Mouse (Mus musculus) heart, postnatal 0 days (tissue): ENCODE results near the gene Cdkl1. TPM values are rescaled to one million over a fixed set of nuclear protein-coding genes. Genes with fewer than 3 reads are reported as not detected.

Source experiments
- ATAC-seq: fragments of 200-750 bp; cut with Nextera tagmentation; 2 replicates; pipeline ENCODE4 v1.8.0; 2017; ENCODE audit warnings: low read depth, moderate number of reproducible peaks, moderate library complexity; ENCODE audit not compliant: insufficient read depth
- DNase-seq: peaks from one replicate; pipeline ENCODE4 v3.0.0-alpha.2; 2016; ENCODE audit warnings: low spot score
- H3K27ac ChIP-seq: fragments of 300-500 bp; sonication (generic); 2 replicates; pipeline ENCODE4 v1.5.1; 2014; ENCODE audit warnings: low read depth, mild to moderate bottlenecking
- H3K27me3 ChIP-seq: fragments of 300-500 bp; sonication (generic); 2 replicates; pipeline ENCODE4 v1.6.1; 2014; ENCODE audit warnings: low read length, mixed read lengths; ENCODE audit not compliant: control insufficient read depth, insufficient read depth
- H3K36me3 ChIP-seq: fragments of 300-500 bp; sonication (generic); replicated peaks from 2 replicates; pipeline ENCODE4 v1.6.1; 2014; ENCODE audit warnings: low read length, mixed read lengths; ENCODE audit not compliant: control insufficient read depth, insufficient read depth
- H3K4me1 ChIP-seq: fragments of 300-500 bp; sonication (generic); 2 replicates; pipeline ENCODE4 v1.6.1; 2014; ENCODE audit warnings: antibody characterized with exemption; ENCODE audit not compliant: control insufficient read depth, insufficient read depth
- H3K4me2 ChIP-seq: fragments of 300-500 bp; sonication (generic); 2 replicates; pipeline ENCODE4 v1.6.1; 2014; ENCODE audit warnings: low read depth, mild to moderate bottlenecking, low read length, moderate library complexity
- H3K4me3 ChIP-seq: fragments of 300-500 bp; sonication (generic); 2 replicates; pipeline ENCODE4 v1.5.1; 2014; ENCODE audit warnings: low read depth, low read length
- H3K9ac ChIP-seq: fragments of 300-500 bp; sonication (generic); replicated peaks from 2 replicates; pipeline ENCODE4 v1.6.1; 2014; ENCODE audit warnings: low read depth, low read length, mixed read lengths
- H3K9me3 ChIP-seq: fragments of 300-500 bp; sonication (generic); replicated peaks from 2 replicates; pipeline ENCODE4 v1.6.1; 2016; ENCODE audit warnings: low read length; ENCODE audit not compliant: control insufficient read depth
- CTCF ChIP-seq: IDR thresholded peaks from 2 replicates; pipeline ENCODE4 v1.5.1; 2016; ENCODE audit warnings: antibody characterized with exemption, control low read depth, low read depth
- EP300 ChIP-seq: IDR thresholded peaks from 2 replicates; pipeline ENCODE4 v1.6.1; 2016; ENCODE audit warnings: antibody characterized with exemption, low read depth
- WGBS: fragments of 180-500 bp; shearing (Covaris S2); extraction: QIAGEN DNeasy Blood & Tissue Kit; methylation state at CpG from one replicate; pipeline ENCODE4 v1.1.7; 2014; 5-methylcytosine and 5-hydroxymethylcytosine counted together
- polyA plus RNA-seq: library from polyadenylated mRNA; unstranded; fragments of >200 nt; fragmentation: Nextera tagmentation; extraction: Ambion mirVana; gene quantifications from 2 replicates; pipeline ENCODE4 v1.2.1, GENCODE M21; 2015
- total RNA-seq: library from RNA; depleted of rRNA; stranded (reverse); fragments of >200 nt; gene quantifications from 2 replicates; pipeline ENCODE4 v1.2.3, GENCODE M21; 2014; ENCODE audit warnings: low replicate concordance

Gene Cdkl1
- total and polyA plus RNA-seq, 2 experiments from 2014 or later: 3.8 to 6.0 TPM

DNA sequence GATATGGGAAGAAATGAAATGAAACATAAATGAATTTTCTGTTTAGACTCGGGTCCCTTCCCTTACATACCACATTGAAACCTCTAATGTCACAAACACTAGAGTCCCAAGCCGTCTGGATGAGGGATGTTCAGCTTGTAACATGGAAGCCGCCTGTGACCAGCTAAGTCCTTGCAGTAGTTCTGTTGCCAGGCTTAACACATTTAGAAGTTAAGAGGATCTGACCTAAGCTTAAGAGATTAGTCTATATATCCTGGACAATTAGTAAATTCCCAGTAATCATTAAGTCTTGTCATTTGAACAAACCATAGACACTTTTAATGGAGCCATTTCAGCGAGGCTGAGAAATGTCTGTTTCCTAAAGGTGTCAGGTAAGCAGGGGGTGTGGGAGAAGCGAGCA, 35.1 kb downstream of the Cdkl1 start:
- H3K4me1 ChIP-seq: peaks cover 26% of the 10 kb centered on the region
- H3K4me2 ChIP-seq: no peak overlapping the region
- H3K27me3 ChIP-seq: no peaks in the 10 kb centered on the region
- 81% methylated on average over 5 of the region's 5 CpGs for WGBS
- H3K9me3 ChIP-seq: no peaks in the 10 kb centered on the region
- no peak for TF ChIP-seq EP300
- no peak for TF ChIP-seq CTCF
- H3K27ac ChIP-seq: no peak overlapping the region
- no peak overlapping the region for H3K4me3 ChIP-seq
- ATAC-seq: no peak
- no peak overlapping the region for H3K9ac ChIP-seq
- no peak for DNase-seq
- H3K36me3 ChIP-seq: no peaks in the 10 kb centered on the region

DNA sequence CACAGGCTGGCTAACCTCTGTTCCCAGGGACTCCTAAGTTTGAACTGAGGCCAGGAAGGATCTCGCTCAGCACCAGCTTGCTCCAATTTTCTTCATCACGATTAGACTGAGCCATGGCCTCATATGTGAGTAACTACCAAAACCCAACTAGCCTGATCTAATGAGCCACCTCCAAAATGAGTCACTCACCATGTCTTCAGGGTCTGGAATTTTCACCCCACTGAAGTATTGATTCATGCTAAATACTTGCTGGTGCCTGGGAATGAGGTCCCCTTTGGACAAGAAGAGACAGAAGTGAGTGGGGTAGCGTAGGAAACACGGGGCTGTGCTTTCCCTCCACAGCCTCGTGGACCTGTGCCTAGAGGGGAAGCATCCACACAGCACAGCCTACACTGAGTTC, 37.1 kb downstream of the Cdkl1 start:
- H3K4me1 ChIP-seq: peaks cover 21% of the 10 kb centered on the region
- H3K27me3 ChIP-seq: no peaks in the 10 kb centered on the region
- H3K36me3 ChIP-seq: peaks cover 6% of the 10 kb centered on the region
- H3K27ac ChIP-seq: no peak overlapping the region
- no peak overlapping the region for H3K4me3 ChIP-seq
- no peaks in the 10 kb centered on the region for H3K9me3 ChIP-seq
- no peak for TF ChIP-seq CTCF
- no peak for TF ChIP-seq EP300
- DNase-seq (no peak), ATAC-seq (no peak)
- no peak overlapping the region for H3K4me2 ChIP-seq
- H3K9ac ChIP-seq: no peak overlapping the region
- 73% methylated on average over 5 of the region's 5 CpGs for WGBS

DNA sequence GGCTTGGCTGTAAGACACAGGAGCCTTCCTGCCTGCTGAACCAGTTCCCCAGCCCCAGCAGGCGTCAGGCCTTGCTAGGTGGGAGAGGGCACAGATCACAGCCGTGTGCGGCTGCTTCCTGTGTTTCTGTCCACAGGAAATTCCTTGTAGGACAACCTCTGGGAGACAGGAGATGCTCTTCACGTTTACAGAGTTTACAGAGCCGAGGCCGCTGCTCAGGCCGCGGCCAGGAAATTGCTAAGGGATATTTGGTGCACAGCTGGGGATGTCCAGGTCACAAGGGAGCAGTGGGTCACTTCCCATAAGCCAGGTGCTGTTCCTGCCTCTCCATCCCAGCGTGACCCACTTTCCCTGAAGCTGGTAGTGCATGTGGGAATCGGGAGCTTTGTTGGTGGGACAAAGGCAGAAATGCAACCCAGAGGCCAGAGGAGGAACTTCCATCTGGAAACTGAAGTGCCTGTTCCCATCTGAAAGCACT, 39.2 kb downstream of the Cdkl1 start:
- ATAC-seq (peak; percentile 84), DNase-seq (peak; percentile 23)
- Histone ChIP-seq H3K9me3 (no peaks in the 10 kb centered on the region), H3K9ac (no peak overlapping the region), H3K4me1 (peaks cover 12% of the 10 kb centered on the region), H3K27ac (peak overlapping the region; percentile 66), H3K36me3 (peaks cover 20% of the 10 kb centered on the region), H3K4me2 (no peak overlapping the region), H3K27me3 (no peaks in the 10 kb centered on the region), H3K4me3 (no peak overlapping the region)
- 34% methylated on average over 10 of the region's 10 CpGs for WGBS
- TF ChIP-seq EP300: no peak; the same call in none of the 2 replicates
- no peak for TF ChIP-seq CTCF

DNA sequence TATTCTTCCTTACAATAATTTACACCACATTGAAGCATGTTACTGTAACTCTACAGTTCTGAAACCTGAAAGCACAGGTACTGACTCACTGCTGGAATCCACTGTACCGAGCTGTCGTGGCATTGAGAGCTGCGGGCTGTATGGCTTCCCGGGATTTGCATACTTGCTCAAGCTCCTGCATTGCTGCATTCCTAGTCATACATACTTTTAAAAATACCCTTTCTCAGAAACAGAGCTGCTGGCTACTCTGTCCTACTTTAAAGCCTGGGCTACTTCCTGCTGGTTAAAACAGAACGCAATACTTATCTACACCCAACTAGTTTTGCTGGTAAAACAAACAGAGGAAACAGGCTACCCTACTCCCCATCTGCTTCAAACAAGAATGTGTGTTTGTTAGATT, 46.9 kb downstream of the Cdkl1 start:
- Histone ChIP-seq H3K27ac (no peak overlapping the region), H3K9ac (no peak overlapping the region), H3K4me3 (no peak overlapping the region), H3K27me3 (no peaks in the 10 kb centered on the region), H3K4me1 (no peaks in the 10 kb centered on the region), H3K9me3 (no peaks in the 10 kb centered on the region), H3K4me2 (no peak overlapping the region), H3K36me3 (peaks cover 22% of the 10 kb centered on the region)
- no peak for ATAC-seq
- no peak for TF ChIP-seq CTCF
- TF ChIP-seq EP300: no peak
- 52% methylated on average over 5 of the region's 5 CpGs for WGBS
- DNase-seq: no peak

DNA sequence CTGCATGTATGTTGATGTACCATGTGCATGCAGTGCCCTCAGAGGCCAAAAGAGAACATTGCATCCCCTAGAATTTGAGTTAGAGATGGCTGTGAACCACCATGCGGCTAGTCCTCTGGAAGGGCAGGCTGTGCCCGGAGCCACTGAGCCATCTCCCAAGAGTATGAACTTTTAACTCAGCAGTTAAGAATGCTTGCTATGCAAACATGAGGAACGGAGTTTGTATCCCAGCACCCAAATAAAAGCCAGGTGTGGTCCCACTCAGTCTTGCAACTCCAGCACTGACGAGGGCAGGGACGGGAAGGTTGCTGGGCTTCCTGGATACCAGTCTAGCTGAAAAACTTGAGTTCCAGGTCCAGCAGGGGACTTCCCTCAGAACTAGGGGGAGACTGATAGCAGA, 49.1 kb downstream of the Cdkl1 start:
- Histone ChIP-seq H3K9me3 (no peaks in the 10 kb centered on the region), H3K27me3 (no peaks in the 10 kb centered on the region), H3K9ac (no peak overlapping the region), H3K4me1 (no peaks in the 10 kb centered on the region), H3K4me3 (no peak overlapping the region), H3K27ac (no peak overlapping the region), H3K4me2 (no peak overlapping the region), H3K36me3 (peaks cover 7% of the 10 kb centered on the region; the same call in 1 of the 2 replicates)
- DNase-seq (no peak), ATAC-seq (no peak)
- TF ChIP-seq EP300 (no peak), CTCF (peak; percentile 2; the same call in 1 of the 2 replicates)
- WGBS: 80% methylated on average over 5 of the region's 5 CpGs

DNA sequence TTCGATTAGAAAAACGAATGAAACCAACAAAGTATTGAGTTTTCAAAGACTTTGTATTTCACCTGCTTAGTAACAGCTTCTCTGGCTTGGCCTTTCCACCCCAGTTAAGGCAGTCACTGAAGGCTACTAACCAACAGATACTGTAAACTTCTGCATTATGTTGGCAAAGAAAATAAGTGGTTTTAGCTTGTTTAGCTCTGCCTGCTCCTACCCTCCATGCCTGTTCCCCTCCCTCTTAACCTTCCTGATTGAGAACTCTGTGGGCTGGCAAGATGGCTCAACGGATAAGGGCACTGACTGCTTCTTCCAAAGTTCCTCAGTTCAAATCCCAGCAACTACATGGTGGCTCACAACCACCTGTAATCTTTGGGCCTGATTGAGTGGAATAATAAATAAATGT, 57.1 kb downstream of the Cdkl1 start:
- no peaks in the 10 kb centered on the region for H3K36me3 ChIP-seq
- no peaks in the 10 kb centered on the region; the same call in 1 of the 2 replicates for H3K4me1 ChIP-seq
- 66% methylated on average over 3 of the region's 3 CpGs for WGBS
- no peak overlapping the region for H3K4me3 ChIP-seq
- TF ChIP-seq EP300 (no peak), CTCF (no peak)
- no peak overlapping the region for H3K9ac ChIP-seq
- no peaks in the 10 kb centered on the region for H3K27me3 ChIP-seq
- H3K9me3 ChIP-seq: no peaks in the 10 kb centered on the region
- no peak for DNase-seq
- 0 out of 2 replicates have a peak overlapping the region, but pooled peaks have one; percentile 32 for H3K27ac ChIP-seq
- H3K4me2 ChIP-seq: peak overlapping the region; percentile 31; the same call in 1 of the 2 replicates
- ATAC-seq: no peak
